Mouse (Mus musculus): ENCODE measurements around the gene Nxn.

The Nxn gene

DNA sequence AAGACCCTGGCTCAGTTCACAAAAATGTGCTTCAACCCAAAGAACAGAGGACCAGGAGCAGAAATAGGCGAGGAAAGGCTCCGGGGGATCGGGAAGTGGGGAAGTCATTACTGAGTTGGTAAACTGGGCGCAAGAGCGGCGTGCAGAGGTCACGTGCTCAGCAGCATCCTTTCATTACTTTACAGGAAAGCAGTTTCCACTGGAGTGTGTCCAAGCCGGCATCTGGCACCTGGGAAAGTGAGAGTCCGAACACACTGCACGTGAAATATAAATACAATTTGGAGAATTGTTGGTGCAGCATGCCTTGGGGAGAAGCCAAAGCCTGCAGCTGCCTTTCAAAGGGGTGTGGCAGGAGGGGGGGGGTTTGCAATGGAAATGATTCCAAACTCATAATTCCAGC is 2.5 kb upstream of the Nxn start:
- in situ Hi-C loops (cut with MseI, MboI), result loop anchor here in 1 of 2 experiments (5.0 kb wide), 1 partner anchor 149 kb away; no protein-coding TSS in a partner anchor

DNA sequence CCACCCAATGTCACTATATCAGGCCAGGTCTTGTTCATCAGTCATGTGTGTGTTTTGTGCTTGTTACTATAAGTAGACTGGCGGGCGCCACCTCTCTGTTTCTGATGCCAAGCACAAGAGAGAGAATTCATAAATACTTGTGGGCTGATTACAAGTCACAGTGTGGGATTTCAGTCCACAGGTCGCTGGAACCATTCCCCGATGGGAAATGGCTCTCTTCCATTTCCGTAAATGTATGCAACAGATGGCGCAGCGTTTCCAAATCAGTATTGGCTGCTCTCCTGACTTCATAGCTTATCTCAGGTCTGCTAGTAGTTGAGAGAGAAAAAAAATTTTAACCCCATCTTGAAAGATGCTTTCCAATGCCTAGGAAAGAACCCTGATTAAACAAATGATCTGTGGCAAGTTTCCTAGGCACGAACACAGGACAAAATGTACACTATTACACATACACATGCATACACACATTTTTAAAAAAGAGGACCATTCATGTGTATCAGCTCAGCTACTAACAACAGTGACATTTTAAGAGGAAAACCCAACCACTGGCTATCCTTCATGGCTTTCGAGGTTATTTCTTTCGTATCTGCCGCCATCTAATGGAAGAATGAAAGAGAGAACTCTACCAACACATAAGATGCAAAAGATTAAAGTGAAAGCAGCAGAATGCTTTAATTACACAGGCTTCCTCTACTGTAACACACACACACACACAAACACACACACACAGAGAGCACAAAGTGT is 819 bp upstream of the Nxn start:
- in situ Hi-C loops (cut with MseI, MboI), result loop anchor here (5.0 kb wide), 1 partner anchor 147 kb away; no protein-coding TSS in a partner anchor

DNA sequence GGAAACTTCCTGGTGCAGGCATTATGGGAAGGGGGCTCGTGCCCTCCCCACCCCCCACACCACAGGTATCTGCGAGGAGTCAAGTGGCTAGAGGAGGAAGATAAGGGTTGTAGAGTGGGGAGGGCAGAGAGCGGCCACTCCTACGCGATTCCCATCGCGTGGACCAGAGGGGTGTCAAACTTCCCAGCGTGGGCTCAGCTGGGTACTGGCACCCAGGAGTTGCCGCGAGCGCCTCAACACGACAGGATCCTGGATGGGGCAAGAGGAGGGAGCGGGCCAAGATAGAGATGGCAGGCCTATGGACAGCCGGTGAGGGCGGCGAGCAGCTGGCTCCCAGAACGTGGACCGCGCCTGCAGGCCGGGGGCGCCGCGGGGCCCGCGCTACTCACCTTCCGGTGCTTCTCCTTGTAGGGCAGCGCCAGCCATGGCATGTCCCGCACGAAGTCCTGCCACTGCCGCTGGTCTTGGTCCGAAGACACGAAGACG is 585 bp downstream of the Nxn start:
- in situ Hi-C loops (cut with MseI, MboI), result loop anchor here in 1 of 2 experiments (5.0 kb wide), 1 partner anchor 146 kb away; no protein-coding TSS in a partner anchor

DNA sequence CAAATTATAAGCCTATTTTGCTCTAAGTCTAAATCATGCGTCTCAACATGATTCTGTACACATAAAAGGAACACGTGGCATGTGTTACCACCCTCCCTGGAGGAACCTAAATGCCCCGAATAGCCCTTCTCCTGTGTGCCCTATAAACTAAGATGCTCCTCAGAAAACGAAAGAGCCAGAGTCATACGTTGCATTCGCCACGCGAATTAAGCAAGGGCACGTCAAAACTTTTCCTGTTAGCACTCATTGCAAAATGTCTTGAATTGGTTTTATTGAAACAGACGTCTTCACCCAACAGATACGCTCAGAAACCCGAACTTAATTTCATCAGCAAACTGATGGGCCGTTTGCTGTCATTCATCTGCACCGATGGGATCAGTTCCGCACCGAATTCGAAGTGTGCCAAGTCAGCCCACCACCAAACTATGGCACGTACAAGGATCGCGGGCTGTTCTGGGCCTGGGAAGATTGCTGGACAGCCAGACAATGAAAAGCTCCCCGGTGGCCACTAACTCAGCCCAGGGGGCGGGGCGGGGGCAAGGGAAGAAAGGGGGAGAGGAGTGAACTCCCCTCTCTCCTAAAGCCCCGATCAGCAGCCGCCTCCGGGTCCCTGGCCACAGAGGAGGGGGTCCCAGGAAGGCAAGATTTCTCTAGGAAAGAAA is 1.2 kb downstream of the Nxn start:
- in situ Hi-C loops (cut with MseI, MboI), result loop anchor here in 1 of 2 experiments (5.0 kb wide), 1 partner anchor 145 kb away; no protein-coding TSS in a partner anchor

DNA sequence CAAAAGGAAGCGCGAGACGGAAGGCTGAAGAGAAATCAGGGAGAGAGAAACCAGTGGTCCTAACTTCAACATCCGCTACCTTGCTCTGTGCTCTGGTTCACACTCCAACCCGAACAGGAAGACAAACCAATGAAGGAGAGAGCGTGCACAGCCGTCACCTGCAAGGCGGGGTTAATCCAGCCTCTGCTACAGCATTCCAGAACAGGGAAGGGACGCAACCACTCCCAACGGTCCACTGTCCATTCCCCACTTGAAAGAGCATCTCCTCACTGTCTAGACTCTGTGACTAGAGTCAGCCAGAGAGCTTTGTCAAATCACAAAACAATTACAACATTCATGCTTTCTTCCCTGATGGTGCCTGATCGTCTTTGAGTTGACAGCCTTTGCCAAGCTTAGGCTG is 5.9 kb downstream of the Nxn start:
- in situ Hi-C loops (cut with MseI, MboI), result no loop called here

DNA sequence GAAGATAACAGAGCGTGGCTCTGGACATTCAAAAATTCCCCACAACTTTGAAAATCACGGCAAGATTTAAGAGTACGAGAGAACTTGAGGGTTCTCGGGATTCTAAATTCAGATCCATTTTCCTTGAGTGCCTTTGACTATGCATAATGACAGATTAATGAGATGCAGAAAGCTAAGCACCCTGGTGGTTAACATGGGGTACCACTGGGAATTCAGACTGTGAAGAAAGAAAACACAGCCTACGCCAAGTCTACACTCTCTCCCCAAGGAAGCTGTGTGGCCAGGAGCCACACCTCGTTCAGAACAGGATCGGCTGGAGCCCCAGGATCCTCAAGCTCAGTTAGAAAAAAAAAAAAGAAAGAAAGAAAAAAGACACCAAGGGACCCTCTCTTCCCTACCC is 6.4 kb downstream of the Nxn start:
- in situ Hi-C loops (cut with MseI, MboI), result no loop called here

DNA sequence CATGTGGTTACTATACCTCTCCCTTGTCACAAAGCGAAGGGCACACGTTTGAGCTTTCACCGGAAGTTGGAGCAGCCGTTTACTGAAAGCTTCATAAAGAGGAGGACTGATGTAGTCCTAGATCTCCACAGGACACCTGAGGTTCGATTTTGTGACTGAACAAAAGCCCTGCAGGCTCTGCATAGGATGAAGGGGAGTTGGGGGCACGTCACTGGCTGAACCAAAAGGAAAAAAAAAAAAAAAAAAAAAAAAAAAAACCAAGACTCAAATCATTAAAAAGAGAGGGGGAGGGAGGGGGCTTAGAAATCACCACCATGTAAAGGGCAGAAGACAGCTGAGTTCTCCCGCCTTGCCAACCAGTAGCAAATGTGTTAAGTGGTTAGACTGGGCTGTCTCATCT is 10.2 kb downstream of the Nxn start:
- in situ Hi-C loops (cut with MseI, MboI), result no loop called here

DNA sequence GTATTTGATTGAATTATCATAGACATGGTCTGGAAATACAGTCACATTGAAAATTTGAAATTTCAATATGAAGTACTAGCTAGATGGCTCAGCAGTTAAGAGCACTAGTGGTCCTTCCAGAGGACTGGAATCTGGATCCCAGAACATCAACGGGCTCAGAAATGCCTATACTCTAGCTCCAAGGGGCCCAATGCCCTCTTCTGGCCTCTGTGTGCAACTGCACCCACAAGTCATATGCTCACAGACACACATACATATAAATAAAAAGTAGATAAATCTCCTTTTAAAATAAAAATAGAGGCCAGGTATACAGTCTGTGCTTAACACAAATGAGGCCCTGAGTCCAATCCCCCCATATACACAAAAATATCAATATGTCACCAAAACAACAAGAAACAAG is 11.8 kb downstream of the Nxn start:
- in situ Hi-C loops (cut with MseI, MboI), result no loop called here

DNA sequence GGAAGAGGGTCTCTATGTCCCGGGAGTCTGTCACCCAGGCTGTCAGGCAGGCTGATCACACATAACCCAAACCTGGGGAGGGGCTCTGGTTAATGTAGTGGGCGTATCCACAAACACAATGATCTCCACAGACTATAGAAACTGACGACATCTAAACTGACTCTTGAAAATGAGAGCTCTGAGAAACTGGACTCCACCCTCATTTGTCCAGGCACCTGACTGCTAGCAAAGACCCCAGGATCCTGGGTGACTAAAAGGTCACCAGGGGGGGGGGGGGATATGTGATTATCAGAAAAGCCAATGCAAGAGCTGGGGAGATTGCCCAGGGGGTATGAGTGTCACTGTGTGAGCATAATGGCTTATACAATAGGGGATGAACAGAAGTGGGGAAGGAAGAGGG is 13.2 kb downstream of the Nxn start:
- in situ Hi-C loops (cut with MseI, MboI), result no loop called here

DNA sequence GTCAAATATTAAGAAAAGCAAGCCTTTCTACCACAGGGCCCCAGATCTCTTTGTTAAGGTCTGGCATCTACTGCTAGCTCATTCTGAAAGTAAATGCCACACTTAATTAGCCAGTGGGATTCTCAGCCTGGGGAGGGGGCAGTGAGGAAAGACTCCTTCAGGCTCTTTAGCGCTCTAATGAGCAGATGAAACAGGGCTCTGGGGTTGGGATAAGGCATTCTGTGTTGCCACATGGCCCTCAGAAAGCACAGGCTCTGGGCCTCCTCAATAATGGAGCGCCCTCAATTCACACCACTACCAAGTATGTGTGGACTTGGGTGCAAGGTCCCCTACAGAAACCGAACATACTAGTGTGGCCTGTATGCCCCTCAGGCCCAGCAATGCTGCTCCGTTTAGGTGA is 13.9 kb downstream of the Nxn start:
- in situ Hi-C loops (cut with MseI, MboI), result no loop called here

DNA sequence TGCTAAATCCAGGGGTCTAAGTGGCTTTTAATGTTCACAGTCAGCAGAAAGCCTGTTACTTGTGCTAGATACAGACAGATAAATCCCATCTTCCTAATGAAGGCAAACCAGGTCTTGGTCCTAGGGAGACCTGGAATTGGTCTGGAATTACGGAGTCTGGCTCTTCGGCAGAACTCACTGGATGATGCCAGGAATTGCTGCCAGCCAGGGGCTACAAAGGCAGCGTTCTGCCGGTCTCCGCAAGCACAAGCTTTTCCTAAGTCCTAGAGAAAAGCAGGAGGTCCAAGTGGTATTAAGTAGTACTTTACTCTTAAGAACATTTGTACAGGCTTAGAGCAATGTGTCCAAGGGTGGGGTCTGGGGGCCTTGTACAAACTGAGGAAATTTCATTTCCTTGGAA is 14.6 kb downstream of the Nxn start:
- in situ Hi-C loops (cut with MseI, MboI), result no loop called here

DNA sequence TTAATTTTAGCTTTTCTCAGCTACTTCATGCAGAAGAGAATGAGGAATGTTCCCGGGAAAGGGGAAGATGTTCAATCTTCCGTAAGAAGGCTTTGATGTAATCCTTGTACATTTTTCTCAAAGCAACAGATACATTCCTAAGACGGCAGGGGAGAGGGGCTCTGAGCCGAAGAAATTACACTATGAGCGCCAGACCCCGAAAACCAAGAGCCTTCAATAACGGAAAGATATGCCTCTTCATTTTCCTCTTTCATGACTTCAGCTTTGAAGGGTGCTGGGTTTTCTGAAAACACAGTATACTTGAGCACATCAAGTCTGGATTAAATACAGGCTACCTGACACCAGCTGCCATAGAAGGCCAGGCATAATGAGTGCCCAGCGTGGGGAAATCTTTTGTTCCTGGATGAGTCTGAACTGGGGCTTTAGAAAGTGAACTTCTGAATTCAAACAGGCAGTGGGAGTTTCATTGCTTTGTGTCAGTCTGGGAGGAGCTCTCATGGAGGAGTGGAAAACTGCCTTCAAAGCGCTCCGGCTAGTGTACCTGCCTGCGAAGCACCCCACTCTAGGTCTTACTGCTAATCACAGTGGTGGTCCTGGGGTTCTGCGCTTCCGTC is 16.1 kb downstream of the Nxn start:
- in situ Hi-C loops (cut with MseI, MboI), result no loop called here

DNA sequence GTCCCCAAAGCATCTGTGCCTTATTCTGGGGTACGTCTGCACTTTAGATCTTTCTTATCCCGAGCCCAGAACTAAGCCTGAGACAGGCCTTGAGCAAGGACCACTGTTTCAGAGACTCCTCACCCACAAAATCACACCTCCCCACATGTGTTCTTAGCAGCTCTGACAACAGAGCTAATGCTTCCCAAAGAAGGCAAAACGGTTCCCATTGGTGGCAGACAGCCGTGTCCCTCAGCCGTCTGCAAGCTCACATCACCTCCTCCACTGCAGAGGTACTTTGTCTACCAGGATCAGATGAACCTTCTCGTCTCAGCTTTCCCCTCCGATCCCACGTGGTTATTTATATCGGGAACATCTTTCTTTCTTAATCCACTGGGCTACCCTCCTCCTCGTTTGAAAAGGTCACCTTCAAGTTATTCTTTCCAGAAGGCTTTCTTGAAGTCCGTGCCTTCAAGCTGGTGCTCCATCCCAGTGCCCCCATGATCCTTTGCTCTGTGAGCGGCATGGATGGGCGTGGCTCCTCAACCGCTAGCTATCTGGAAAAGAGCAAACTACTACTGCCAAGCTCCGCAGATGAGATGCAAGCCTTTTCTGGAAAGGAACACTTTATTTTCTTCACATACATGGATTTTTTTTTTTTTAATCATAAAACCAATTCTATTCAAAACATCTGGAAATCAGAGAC is 17.6 kb downstream of the Nxn start:
- in situ Hi-C loops (cut with MseI, MboI), result no loop called here

DNA sequence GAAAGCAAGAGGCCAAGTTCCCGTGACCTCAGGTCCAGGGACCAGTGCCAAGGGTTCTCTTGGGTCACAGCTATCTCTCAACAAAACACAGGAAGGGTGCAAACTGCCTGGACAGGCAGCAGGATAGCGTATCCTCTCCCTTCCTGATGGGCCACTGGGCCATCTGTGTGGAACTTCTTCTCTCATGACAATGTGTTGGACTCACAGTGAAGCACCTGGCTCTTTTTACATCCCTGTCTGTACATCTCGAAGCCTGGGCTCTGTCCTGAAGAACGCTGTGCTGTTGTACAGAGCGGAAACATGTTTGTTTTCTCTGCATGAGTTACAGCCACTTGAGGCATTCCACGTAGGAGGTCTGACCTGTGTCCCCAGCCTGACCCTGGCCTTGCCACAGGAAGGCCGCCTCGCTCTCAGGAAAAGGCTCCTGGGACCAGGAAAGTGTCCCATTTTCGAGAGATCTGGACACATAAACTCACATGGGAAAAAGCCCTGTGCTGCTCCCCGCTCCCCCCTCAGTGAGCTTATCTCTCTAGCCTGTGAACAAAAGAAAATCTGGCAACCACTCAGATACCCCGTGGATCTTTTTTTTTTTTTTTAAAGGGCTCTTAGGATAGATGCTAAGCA is 18.9 kb downstream of the Nxn start:
- in situ Hi-C loops (cut with MseI, MboI), result no loop called here

DNA sequence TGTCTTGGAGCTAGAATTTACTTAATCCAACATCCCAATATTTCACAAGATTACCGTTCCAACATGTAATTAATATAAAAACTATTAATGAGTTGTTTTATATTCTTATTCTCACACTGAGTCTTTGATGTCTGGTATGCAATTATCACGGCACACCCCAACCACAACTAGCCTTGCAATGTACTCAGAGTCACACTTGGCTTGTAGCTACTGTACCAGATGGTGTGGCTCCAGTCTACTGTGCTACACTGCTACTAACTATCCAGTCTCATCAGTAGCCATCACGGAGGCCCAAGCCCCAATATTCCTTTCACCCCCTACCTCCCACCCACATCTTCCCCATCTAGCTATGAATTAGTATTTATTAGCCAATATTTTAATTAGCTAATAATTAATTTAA is 22.5 kb downstream of the Nxn start:
- in situ Hi-C loops (cut with MseI, MboI), result no loop called here

DNA sequence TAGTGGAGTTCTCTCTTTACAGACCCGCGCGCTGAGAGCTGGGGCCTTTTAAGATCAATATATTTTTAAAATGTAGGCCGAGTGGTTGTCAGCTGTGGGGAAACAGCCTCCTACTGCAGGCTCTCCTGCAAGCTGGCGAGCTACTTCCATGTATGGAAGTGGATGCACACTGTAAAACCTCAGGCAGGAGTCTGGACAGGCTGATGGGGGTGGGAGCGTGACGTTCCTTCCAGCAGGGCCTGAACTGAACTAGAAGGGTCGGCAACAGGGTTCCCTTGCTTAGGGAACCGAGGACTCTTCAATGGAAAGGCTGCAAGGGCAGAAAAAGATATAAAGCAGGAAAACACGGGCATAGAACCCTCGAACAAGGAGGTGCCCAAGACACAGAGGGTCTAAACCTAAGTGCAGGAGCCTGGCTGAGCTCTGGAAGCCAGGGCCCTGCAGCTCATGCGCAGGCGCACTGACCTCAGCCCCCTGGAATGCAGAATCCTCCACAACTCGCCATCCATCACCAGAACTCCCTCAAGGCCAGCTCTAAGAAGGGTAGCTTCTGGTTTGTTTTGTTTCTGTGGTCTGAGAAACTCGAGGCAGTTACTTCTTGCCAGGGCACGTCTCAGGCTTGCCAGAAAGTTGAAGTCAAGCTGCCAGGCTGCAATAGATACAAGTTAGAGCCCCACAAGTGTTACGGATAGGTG is 24.3 kb downstream of the Nxn start:
- in situ Hi-C loops (cut with MseI, MboI), result no loop called here

DNA sequence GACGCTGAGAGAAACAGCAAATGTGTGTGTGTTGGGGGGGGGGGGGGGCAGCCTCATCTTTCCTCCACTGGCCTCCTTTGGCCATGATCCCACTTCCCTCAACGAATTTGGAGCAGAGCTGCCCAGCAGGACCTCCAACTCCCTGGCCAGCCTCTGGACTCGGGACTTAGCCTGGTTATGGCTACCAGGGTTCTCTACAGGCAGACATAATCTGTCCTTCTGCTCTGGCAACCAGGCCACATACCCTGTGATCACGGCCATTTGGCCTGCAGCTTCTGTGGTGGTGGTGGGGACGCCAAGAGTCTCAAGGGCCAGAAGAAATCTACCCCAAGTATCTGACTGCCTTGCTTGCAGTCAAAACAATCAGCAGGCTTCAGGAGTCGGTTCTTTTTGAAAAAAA is 26.4 kb downstream of the Nxn start:
- in situ Hi-C loops (cut with MseI, MboI), result no loop called here

DNA sequence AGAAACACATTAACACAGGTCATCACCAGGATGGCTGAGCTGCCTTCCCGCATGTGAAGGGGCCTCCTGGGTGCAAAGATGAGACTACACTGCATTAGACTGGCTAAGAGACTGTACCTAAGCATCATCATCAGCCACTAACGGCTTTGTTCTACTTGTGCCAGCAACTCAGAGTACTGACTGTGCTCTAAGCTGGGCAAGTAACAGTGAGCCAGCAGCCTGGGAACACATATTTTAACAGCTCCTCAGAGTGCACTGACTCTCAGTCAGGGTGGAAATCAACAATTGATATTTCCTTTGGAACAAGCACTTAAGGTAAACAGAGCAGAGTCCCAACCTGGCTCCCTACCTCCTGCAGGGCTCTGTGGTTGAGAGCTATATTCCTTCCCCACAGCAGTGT is 26.8 kb downstream of the Nxn start:
- in situ Hi-C loops (cut with MseI, MboI), result no loop called here

DNA sequence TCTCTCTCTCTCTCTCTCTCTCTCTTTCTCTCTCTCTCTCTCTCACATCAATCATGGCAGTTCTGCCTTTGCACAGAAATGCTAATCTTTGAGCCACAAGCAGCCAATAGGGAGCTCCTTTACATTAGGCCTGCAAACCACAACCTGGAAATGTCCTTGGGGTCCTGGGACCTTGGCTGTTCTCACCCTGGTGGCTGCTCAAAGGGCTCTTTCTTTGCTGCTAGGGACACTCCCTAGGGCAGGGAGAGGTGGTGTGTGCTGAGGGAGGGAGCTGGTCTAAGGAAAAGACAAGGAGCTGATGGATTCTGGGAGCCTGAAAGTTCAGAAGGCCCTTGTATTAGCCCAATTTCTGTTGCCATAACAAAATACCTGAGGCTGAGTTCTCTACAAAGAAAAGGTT is 28.4 kb downstream of the Nxn start:
- in situ Hi-C loops (cut with MseI, MboI), result no loop called here

DNA sequence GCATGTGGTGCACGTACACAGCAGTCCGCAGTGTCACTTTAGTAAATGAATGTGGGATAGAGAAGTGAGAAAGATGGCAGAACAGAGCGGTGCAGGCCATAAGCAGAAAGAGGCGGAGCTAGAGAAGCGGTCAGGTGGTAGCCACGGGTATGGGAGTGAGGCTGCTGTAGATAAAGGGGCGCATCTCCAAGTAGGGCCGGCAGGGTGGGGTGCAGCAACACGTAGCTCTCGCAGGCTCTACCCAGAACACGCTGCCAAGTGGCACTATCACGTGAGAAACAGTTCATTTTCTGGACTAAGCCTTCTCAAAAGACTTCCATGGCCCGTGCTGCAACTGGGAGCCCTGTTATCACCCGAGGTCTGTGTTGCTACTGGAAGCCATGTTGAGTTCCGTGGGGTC is 32.2 kb downstream of the Nxn start:
- in situ Hi-C loops (cut with MseI, MboI), result no loop called here

DNA sequence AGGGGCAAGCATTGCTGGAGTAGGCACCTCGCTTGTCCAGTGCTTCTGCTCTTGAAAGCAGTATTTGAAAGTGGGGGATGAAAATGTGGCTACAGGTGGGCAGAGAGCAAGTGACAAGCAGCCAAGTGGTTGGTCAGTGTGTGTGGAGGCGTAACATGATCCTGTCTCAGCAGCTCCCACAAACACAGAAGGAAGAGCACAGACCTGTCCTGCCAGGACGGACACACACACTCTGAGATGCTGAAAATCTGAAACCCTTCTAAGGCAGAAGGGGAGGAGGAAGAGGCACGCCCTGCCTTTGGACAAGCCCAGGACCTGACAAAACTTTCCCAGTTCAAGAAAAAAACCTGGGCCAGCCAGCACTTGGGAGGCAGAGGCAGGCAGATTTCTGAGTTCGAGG is 34.9 kb downstream of the Nxn start:
- in situ Hi-C loops (cut with MseI, MboI), result no loop called here

All from mouse trophoblast stem cell (cell line).